ENCODE assay signal across 1 mouse cellular context in genomic region chr2:166741445-166741844, GRCm38 (mm10).
TF ChIP-seq lines count a peak whose summit lies in the region.

No protein-coding gene starts in this region.

TF ChIP-seq in CH12.LX, 34 proteins besides CTCF, POLR2A, EP300 and RAD21:
- TF ChIP-seq SIN3A (IDR thresholded peaks at IDR 0.05; ENCODE audit: low read length) (no peak), ETS1 (conservative IDR thresholded peaks at IDR 0.05; ENCODE audit: low read depth, low read length) (peak; percentile 24; the same call in 1 of the 2 replicates), UBTF (IDR thresholded peaks at IDR 0.05; ENCODE audit: low read depth, low read length) (no peak), ZMIZ1 (IDR thresholded peaks at IDR 0.05; ENCODE audit: low read depth, low read length) (no peak), CHD2 (IDR thresholded peaks at IDR 0.05; ENCODE audit: low read length) (peak; percentile 35; the same call in 1 of the 2 replicates), ZNF384 (IDR thresholded peaks at IDR 0.05; ENCODE audit: low read depth, low read length) (no peak), PAX5 (IDR thresholded peaks at IDR 0.05; ENCODE audit: low read length) (no peak), TBP (conservative IDR thresholded peaks at IDR 0.05; ENCODE audit: low read depth, low read length) (no peak), MEF2A (IDR thresholded peaks at IDR 0.05; ENCODE audit: borderline replicate concordance, low read depth, low read length) (0 out of 2 replicates have a peak, but pooled peaks have one; percentile 12), SMC3 (IDR thresholded peaks at IDR 0.05; ENCODE audit: low read depth, low read length) (no peak), USF2 (conservative IDR thresholded peaks at IDR 0.05; ENCODE audit: low read depth, low read length) (no peak), BHLHE40 (IDR thresholded peaks at IDR 0.05; ENCODE audit: low read depth, low read length) (peak; percentile 15; the same call in 1 of the 2 replicates), NRF1 (IDR thresholded peaks at IDR 0.05; ENCODE audit: low read depth, low read length) (no peak), MYC (IDR thresholded peaks at IDR 0.05; ENCODE audit: low read depth, low read length) (no peak), POLR2AphosphoS2 (IDR thresholded peaks at IDR 0.05; ENCODE audit: low read depth, low read length) (no peak), MAX (IDR thresholded peaks at IDR 0.05; ENCODE audit: low read length) (no peak), MAFK (IDR thresholded peaks at IDR 0.05; ENCODE audit: insufficient replicate concordance, low read length) (no peak), HCFC1 (IDR thresholded peaks at IDR 0.05; ENCODE audit: low read depth, low read length) (no peak), IRF4 (IDR thresholded peaks at IDR 0.05; ENCODE audit: low read depth, low read length) (0 out of 2 replicates have a peak, but pooled peaks have one; percentile 8), ELF1 (IDR thresholded peaks at IDR 0.05; ENCODE audit: low read depth, low read length) (no peak), TCF12 (IDR thresholded peaks at IDR 0.05; ENCODE audit: low read depth, low read length) (peak; percentile 23; the same call in 1 of the 2 replicates), MAZ (IDR thresholded peaks at IDR 0.05; ENCODE audit: low read depth, low read length) (no peak)
